Mouse (Mus musculus): ENCODE measurements around the gene Zfp451. TPM values are rescaled to one million over a fixed set of nuclear protein-coding genes. Genes with fewer than 3 reads are reported as not detected.
"Not testable (repeated sequence)": the region's sequence is repeated elsewhere in the genome, so short reads cannot be mapped to it uniquely, and the experiment has no call there.

Zfp451 gene
- total RNA-seq (2021), result 10 to 100 TPM; 51.5 to 57.1 TPM
- long read RNA-seq, experiment 1, full-length matches to known transcripts, result 16 of 26 reads
- long read RNA-seq, experiment 1, partial matches to known transcripts, result 2 of 26 reads
- long read RNA-seq, experiment 1, other reads (novel, unspliced or antisense), result 8 of 26 reads
- long read RNA-seq, experiment 2, full-length matches to known transcripts, result 26 of 36 reads
- long read RNA-seq, experiment 2, partial matches to known transcripts, result 1 of 36 reads
- long read RNA-seq, experiment 2, other reads (novel, unspliced or antisense), result 9 of 36 reads

GRCm38 (mm10) chr1:33813868-33814794, at the start of gene Zfp451:
TSS of gene Zfp451 (minus strand) at chr1:33814595.
- peak within 1 kb of the TSS; percentile 69 for H3K4me3 ChIP-seq
- peak; percentile 65 for TF ChIP-seq CTCF (conservative IDR thresholded peaks at IDR 0.05)
- DNase-seq (ENCODE audit: low spot score in 2 of 2), result peak; percentile 91 to 93
- peak within 1 kb of the TSS; percentile 96 for H3K27ac ChIP-seq

GRCm38 (mm10) chr1:33846807-33847206, 32.4 kb upstream of the Zfp451 start:
- peak; percentile 62 for TF ChIP-seq CTCF (conservative IDR thresholded peaks at IDR 0.05)
- Histone ChIP-seq H3K4me3 (no peak overlapping the region), H3K27ac (no peak overlapping the region)
- no peak for DNase-seq (ENCODE audit: low spot score in 2 of 2)

GRCm38 (mm10) chr1:33843823-33844222, 29.4 kb upstream of the Zfp451 start:
- TF ChIP-seq CTCF (conservative IDR thresholded peaks at IDR 0.05), result no peak
- no peak overlapping the region for H3K27ac ChIP-seq
- no peak for DNase-seq (ENCODE audit: low spot score in 2 of 2)

GRCm38 (mm10) chr1:33838952-33839351, 24.6 kb upstream of the Zfp451 start:
- not testable (repeated sequence) for DNase-seq (ENCODE audit: low spot score in 2 of 2); H3K27ac ChIP-seq; H3K4me3 ChIP-seq

More at GRCm38 (mm10) chr1:33843823-33844222, 29.4 kb upstream of the Zfp451 start:
- no peak overlapping the region for H3K4me3 ChIP-seq

GRCm38 (mm10) chr1:33830586-33830985, 16.2 kb upstream of the Zfp451 start:
- no peak for DNase-seq (ENCODE audit: low spot score in 2 of 2)
- no peak overlapping the region for H3K4me3 ChIP-seq
- no peak for TF ChIP-seq CTCF (conservative IDR thresholded peaks at IDR 0.05)
- H3K27ac ChIP-seq, result no peak overlapping the region

- DNase-seq (ENCODE audit: low spot score in 2 of 2), result no peak
Observed at GRCm38 (mm10) chr1:33817931-33818330, 3.5 kb upstream of the Zfp451 start.

GRCm38 (mm10) chr1:33813495-33813867, 914 bp downstream of the Zfp451 start:
- TF ChIP-seq CTCF (conservative IDR thresholded peaks at IDR 0.05), result no peak
- H3K27ac ChIP-seq, result peak overlapping the region; percentile 96
- DNase-seq (ENCODE audit: low spot score in 2 of 2), result peak in 1 of 2 experiments; percentile 11
- peak overlapping the region; percentile 69 for H3K4me3 ChIP-seq

More at GRCm38 (mm10) chr1:33817931-33818330, 3.5 kb upstream of the Zfp451 start:
- H3K27ac ChIP-seq, result no peak overlapping the region
- no peak overlapping the region for H3K4me3 ChIP-seq
- TF ChIP-seq CTCF (conservative IDR thresholded peaks at IDR 0.05), result no peak

GRCm38 (mm10) chr1:33803323-33803722, 11.1 kb downstream of the Zfp451 start:
- H3K27ac ChIP-seq, result no peak overlapping the region
- no peak for TF ChIP-seq CTCF (conservative IDR thresholded peaks at IDR 0.05)
- H3K4me3 ChIP-seq, result no peak overlapping the region
- DNase-seq (ENCODE audit: low spot score in 2 of 2), result peak; percentile 28 to 51

- H3K27ac ChIP-seq, result no peak overlapping the region
- no peak for TF ChIP-seq CTCF (conservative IDR thresholded peaks at IDR 0.05)
- DNase-seq (ENCODE audit: low spot score in 2 of 2), result no peak
- no peak overlapping the region for H3K4me3 ChIP-seq
Observed at GRCm38 (mm10) chr1:33799620-33800019, 14.8 kb downstream of the Zfp451 start.

GRCm38 (mm10) chr1:33788493-33788892, 25.9 kb downstream of the Zfp451 start:
- TF ChIP-seq CTCF (conservative IDR thresholded peaks at IDR 0.05), result no peak

GRCm38 (mm10) chr1:33788072-33788471, 26.3 kb downstream of the Zfp451 start:
- no peak for DNase-seq (ENCODE audit: low spot score in 2 of 2)
- TF ChIP-seq CTCF (conservative IDR thresholded peaks at IDR 0.05), result no peak
- no peak overlapping the region for H3K4me3 ChIP-seq
- H3K27ac ChIP-seq, result no peak overlapping the region

More at GRCm38 (mm10) chr1:33788493-33788892, 25.9 kb downstream of the Zfp451 start:
- no peak overlapping the region for H3K27ac ChIP-seq
- DNase-seq (ENCODE audit: low spot score in 2 of 2), result no peak
- H3K4me3 ChIP-seq, result no peak overlapping the region

- no peak; the same call in 1 of the 2 replicates for TF ChIP-seq CTCF (conservative IDR thresholded peaks at IDR 0.05)
- no peak overlapping the region for H3K4me3 ChIP-seq
- DNase-seq (ENCODE audit: low spot score in 2 of 2), result peak; percentile 35
- H3K27ac ChIP-seq, result no peak overlapping the region
Observed at GRCm38 (mm10) chr1:33784561-33784960, 29.8 kb downstream of the Zfp451 start.

GRCm38 (mm10) chr1:33776175-33776611, 38.2 kb downstream of the Zfp451 start:
- no peak overlapping the region for H3K4me3 ChIP-seq
- DNase-seq (ENCODE audit: low spot score in 2 of 2), result peak in 1 of 2 experiments; percentile 13

More at GRCm38 (mm10) chr1:33776175-33776611, 38.2 kb downstream of the Zfp451 start:
- H3K27ac ChIP-seq, result no peak overlapping the region
- TF ChIP-seq CTCF (conservative IDR thresholded peaks at IDR 0.05), result no peak
